Mouse (Mus musculus): ENCODE measurements around the gene Pik3c2g. TPM values are rescaled to one million over a fixed set of nuclear protein-coding genes. Genes with fewer than 3 reads are reported as not detected.

Gene Pik3c2g
- polyA plus RNA-seq, 1 experiment from 2014 or later: 0.57 TPM

DNA sequence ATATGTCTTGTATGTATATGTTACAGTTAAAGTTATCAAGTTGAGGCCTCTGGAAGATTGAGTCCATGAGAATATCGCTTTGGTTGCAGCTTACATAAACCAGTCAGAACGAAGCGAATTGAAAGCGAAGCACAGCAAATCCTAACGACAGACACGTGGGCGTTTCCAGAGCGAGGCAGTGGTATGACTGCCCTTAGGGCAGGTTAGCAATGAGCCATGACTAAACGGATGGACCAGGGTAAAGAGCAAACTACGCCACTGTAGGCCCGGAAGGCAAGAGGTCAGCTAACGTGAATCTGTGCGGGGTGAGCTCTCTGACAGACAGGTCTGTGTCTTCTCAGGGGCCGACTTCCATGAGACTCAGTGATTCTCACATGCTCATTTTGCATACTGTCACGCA lies 1.4 kb downstream of the Pik3c2g start:
- Histone ChIP-seq H3K4me3 (replicated peaks; ENCODE audit: low read depth, low read length) (no peak overlapping the region), H3K27ac (replicated peaks; ENCODE audit: low read depth, low read length) (no peak overlapping the region), H3K9ac (replicated peaks; ENCODE audit: low read length) (no peak overlapping the region), H3K36me3 (ENCODE audit: control insufficient read depth, insufficient read depth, low read length) (no peaks in the 10 kb centered on the region), H3K9me3 (ENCODE audit: control insufficient read depth, low read length) (no peaks in the 10 kb centered on the region), H3K4me2 (ENCODE audit: low read length) (no peak overlapping the region), H3K27me3 (ENCODE audit: control insufficient read depth, insufficient read depth, low read length) (no peaks in the 10 kb centered on the region), H3K4me1 (ENCODE audit: control insufficient read depth, insufficient read depth, low read length) (no peaks in the 10 kb centered on the region)
- 45% methylated on average over 15 of the region's 15 CpGs for WGBS
- DNase-seq (peak; percentile 38), ATAC-seq (ENCODE audit: low FRiP score, low TSS enrichment) (0 out of 2 replicates have a peak, but pooled peaks have one; percentile 24)

DNA sequence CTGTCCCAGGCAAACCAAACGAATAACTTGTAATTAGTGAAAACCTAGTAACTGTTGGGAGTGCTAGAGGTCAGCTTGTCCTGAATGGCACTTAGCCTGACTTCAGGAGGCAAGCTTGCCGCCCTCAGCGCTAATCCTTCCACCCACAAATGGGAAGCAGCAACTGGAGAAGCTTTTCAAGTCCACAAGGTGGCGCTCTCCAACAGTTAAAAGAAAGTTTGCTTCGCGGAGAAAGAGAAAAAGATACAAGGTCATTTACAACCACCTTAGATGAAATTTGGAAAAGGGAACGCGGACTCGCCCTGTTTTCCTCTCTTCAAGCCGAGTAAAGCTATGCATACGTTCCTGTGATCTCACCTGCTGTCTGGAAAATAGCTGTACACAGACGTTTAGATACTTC lies 2.3 kb downstream of the Pik3c2g start:
- H3K27me3 ChIP-seq (ENCODE audit: control insufficient read depth, insufficient read depth, low read length): no peaks in the 10 kb centered on the region
- no peak overlapping the region for H3K4me3 ChIP-seq (replicated peaks; ENCODE audit: low read depth, low read length)
- peak; percentile 58; the same call in 1 of the 2 replicates for ATAC-seq (ENCODE audit: low FRiP score, low TSS enrichment)
- no peak overlapping the region for H3K9ac ChIP-seq (replicated peaks; ENCODE audit: low read length)
- no peaks in the 10 kb centered on the region for H3K9me3 ChIP-seq (ENCODE audit: control insufficient read depth, low read length)
- peak; percentile 95 for DNase-seq
- no peaks in the 10 kb centered on the region for H3K4me1 ChIP-seq (ENCODE audit: control insufficient read depth, insufficient read depth, low read length)
- no peak overlapping the region for H3K4me2 ChIP-seq (ENCODE audit: low read length)
- H3K27ac ChIP-seq (replicated peaks; ENCODE audit: low read depth, low read length): no peak overlapping the region
- no peaks in the 10 kb centered on the region for H3K36me3 ChIP-seq (ENCODE audit: control insufficient read depth, insufficient read depth, low read length)
- 10% methylated on average over 12 of the region's 12 CpGs for WGBS

DNA sequence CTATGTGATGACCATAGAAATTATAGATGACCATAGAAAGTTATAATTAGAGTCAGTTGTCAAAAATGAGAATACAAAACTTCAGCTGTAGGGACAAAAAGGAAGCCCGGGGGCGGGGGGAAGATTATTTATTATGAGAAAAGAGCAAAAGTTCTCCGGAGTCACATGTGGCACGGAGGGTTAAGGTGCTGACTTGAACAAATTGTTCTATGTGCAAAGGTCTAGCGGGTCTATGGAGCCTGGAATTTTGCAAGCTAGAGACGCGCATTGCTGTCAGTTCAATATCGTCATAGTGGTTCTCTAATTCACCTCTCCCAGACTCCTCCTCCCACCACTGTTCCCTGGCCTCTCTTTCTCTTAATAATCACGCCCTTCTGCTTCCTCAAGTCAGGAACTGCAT lies 2.8 kb downstream of the Pik3c2g start:
- 62% methylated on average over 9 of the region's 9 CpGs for WGBS
- ATAC-seq (ENCODE audit: low FRiP score, low TSS enrichment): no peak

DNA sequence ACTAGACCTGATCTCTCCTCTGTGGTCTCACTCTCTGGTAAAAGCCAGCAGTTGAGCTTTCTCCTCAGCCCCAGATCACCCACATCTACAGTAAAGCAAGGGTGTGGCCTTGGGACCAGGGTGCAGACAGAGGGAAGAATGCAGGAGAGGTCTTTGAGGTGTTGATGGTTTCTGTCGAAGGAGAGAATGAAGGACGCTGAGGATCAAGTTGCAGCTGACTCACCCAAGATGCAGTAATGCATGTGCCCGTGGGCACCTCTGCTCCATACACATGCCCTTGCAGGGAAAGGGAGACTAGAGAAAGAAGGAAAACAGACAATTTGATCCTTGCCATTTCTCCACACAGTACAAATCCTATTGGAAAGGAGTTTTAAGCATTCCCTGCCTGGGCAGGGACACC lies 5.1 kb downstream of the Pik3c2g start:
- Histone ChIP-seq H3K27me3 (ENCODE audit: control insufficient read depth, insufficient read depth, low read length) (no peaks in the 10 kb centered on the region), H3K4me2 (ENCODE audit: low read length) (no peak overlapping the region), H3K9ac (replicated peaks; ENCODE audit: low read length) (no peak overlapping the region), H3K4me1 (ENCODE audit: control insufficient read depth, insufficient read depth, low read length) (no peaks in the 10 kb centered on the region), H3K4me3 (replicated peaks; ENCODE audit: low read depth, low read length) (no peak overlapping the region), H3K27ac (replicated peaks; ENCODE audit: low read depth, low read length) (no peak overlapping the region), H3K9me3 (ENCODE audit: control insufficient read depth, low read length) (no peaks in the 10 kb centered on the region), H3K36me3 (ENCODE audit: control insufficient read depth, insufficient read depth, low read length) (no peaks in the 10 kb centered on the region)
- DNase-seq: no peak
- WGBS: 64% methylated on average over 3 of the region's 3 CpGs
- ATAC-seq (ENCODE audit: low FRiP score, low TSS enrichment): no peak

More for the DNA sequence above, 2.8 kb downstream of the Pik3c2g start:
- H3K36me3 ChIP-seq (ENCODE audit: control insufficient read depth, insufficient read depth, low read length): no peaks in the 10 kb centered on the region
- no peak overlapping the region for H3K4me2 ChIP-seq (ENCODE audit: low read length)
- H3K27me3 ChIP-seq (ENCODE audit: control insufficient read depth, insufficient read depth, low read length): no peaks in the 10 kb centered on the region
- H3K4me1 ChIP-seq (ENCODE audit: control insufficient read depth, insufficient read depth, low read length): no peaks in the 10 kb centered on the region
- no peak overlapping the region for H3K4me3 ChIP-seq (replicated peaks; ENCODE audit: low read depth, low read length)
- no peak for DNase-seq
- H3K9me3 ChIP-seq (ENCODE audit: control insufficient read depth, low read length): no peaks in the 10 kb centered on the region
- no peak overlapping the region for H3K9ac ChIP-seq (replicated peaks; ENCODE audit: low read length)
- H3K27ac ChIP-seq (replicated peaks; ENCODE audit: low read depth, low read length): no peak overlapping the region

DNA sequence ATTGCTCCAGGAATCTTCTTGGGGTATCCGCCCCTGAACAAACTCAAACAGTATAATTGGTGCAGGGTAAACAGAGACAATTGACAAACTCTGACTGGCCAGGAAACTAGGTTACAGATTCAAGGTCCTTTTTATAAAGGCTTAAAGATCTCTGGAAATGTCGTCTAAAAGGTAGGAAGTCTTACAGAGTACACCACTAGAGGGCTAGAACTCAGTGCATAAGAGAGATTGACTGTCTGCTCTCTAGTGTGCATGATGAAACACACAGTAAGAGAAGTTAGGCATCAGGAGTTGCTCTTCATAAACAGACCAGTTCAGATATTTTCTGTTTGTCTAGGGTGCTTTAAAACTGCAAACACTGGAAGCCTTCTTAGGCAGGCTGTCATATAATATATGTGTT lies 9.4 kb downstream of the Pik3c2g start:
- H3K9ac ChIP-seq (replicated peaks; ENCODE audit: low read length): no peak overlapping the region
- H3K9me3 ChIP-seq (ENCODE audit: control insufficient read depth, low read length): no peaks in the 10 kb centered on the region
- no peak overlapping the region for H3K27ac ChIP-seq (replicated peaks; ENCODE audit: low read depth, low read length)
- H3K4me3 ChIP-seq (replicated peaks; ENCODE audit: low read depth, low read length): no peak overlapping the region
- WGBS: 54% methylated on average over 2 of the region's 2 CpGs
- no peaks in the 10 kb centered on the region for H3K36me3 ChIP-seq (ENCODE audit: control insufficient read depth, insufficient read depth, low read length)
- no peak overlapping the region for H3K4me2 ChIP-seq (ENCODE audit: low read length)
- H3K27me3 ChIP-seq (ENCODE audit: control insufficient read depth, insufficient read depth, low read length): no peaks in the 10 kb centered on the region
- H3K4me1 ChIP-seq (ENCODE audit: control insufficient read depth, insufficient read depth, low read length): no peaks in the 10 kb centered on the region
- no peak for ATAC-seq (ENCODE audit: low FRiP score, low TSS enrichment)
- DNase-seq: peak; percentile 62

DNA sequence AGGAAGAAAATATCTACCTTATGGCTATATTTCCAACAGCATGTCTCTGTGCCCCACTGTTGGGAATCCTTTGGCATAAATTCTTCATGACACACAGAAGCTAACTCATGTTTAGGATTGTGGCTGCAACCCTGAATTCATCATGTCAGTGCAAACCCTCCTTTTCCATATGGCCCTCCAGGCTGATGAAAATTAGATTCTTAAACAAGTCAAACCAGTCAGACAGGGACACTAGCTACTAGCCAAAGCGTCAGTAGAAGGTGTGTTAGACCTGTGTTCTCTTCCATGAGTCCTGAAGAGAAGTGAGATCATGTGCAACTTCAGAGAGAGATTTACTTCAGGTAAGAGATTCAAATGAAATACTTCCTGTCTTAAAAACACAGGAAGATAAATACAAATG lies 12.2 kb downstream of the Pik3c2g start:
- Histone ChIP-seq H3K27ac (replicated peaks; ENCODE audit: low read depth, low read length) (no peak overlapping the region), H3K4me3 (replicated peaks; ENCODE audit: low read depth, low read length) (no peak overlapping the region), H3K27me3 (ENCODE audit: control insufficient read depth, insufficient read depth, low read length) (no peaks in the 10 kb centered on the region), H3K36me3 (ENCODE audit: control insufficient read depth, insufficient read depth, low read length) (no peaks in the 10 kb centered on the region), H3K4me2 (ENCODE audit: low read length) (no peak overlapping the region), H3K9ac (replicated peaks; ENCODE audit: low read length) (no peak overlapping the region), H3K4me1 (ENCODE audit: control insufficient read depth, insufficient read depth, low read length) (no peaks in the 10 kb centered on the region), H3K9me3 (ENCODE audit: control insufficient read depth, low read length) (no peaks in the 10 kb centered on the region)
- DNase-seq: no peak
- ATAC-seq (ENCODE audit: low FRiP score, low TSS enrichment): no peak
- WGBS: 93% methylated on average over 1 of the region's 1 CpGs

DNA sequence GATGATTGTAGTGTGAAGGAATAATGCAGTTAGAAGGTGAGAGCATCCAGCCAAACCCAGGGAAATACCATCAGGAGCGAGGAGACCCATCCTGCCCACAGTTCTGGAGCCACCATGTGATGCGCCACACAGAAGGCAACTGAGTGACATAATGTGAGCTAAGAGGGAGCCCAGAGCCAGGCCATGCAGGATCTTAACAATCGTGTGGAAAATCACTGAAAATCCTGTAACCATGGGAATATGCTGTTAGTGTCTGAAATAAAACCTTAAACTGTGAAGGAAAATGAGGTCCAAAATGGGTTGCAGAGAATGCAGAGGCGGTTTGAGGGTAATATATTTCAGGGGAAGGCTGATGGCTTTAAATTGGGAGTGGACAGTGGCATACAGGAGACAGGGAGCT lies 31.8 kb downstream of the Pik3c2g start:
- no peak for DNase-seq
- WGBS: 86% methylated on average over 4 of the region's 4 CpGs
- no peak overlapping the region for H3K27ac ChIP-seq (replicated peaks; ENCODE audit: low read depth, low read length)
- H3K9me3 ChIP-seq (ENCODE audit: control insufficient read depth, low read length): no peaks in the 10 kb centered on the region
- H3K36me3 ChIP-seq (ENCODE audit: control insufficient read depth, insufficient read depth, low read length): no peaks in the 10 kb centered on the region
- H3K9ac ChIP-seq (replicated peaks; ENCODE audit: low read length): no peak overlapping the region
- no peak overlapping the region for H3K4me2 ChIP-seq (ENCODE audit: low read length)
- no peaks in the 10 kb centered on the region for H3K27me3 ChIP-seq (ENCODE audit: control insufficient read depth, insufficient read depth, low read length)
- H3K4me1 ChIP-seq (ENCODE audit: control insufficient read depth, insufficient read depth, low read length): no peaks in the 10 kb centered on the region
- no peak overlapping the region for H3K4me3 ChIP-seq (replicated peaks; ENCODE audit: low read depth, low read length)
- ATAC-seq (ENCODE audit: low FRiP score, low TSS enrichment): no peak

DNA sequence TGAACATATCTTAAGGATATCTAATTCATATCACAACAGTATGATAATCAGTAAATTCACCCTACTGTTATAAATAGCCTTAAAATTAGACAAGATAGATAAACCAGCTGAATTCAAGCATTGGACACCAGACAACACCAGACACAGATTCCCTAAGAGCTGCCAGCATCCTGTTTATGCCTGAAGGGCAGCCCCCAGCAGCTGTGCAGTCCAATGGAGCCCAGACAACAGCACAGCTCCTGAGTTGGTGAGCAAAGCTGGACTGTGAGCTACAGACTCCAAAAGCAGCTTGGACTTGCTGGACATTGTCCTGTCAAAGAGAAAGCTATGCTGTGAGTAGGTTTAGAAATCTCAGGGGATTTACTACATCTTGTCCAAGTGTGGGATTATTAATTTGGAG lies 37.7 kb downstream of the Pik3c2g start:
- H3K9ac ChIP-seq (replicated peaks; ENCODE audit: low read length): no peak overlapping the region
- ATAC-seq (ENCODE audit: low FRiP score, low TSS enrichment): no peak
- H3K9me3 ChIP-seq (ENCODE audit: control insufficient read depth, low read length): no peaks in the 10 kb centered on the region
- no peak overlapping the region for H3K4me3 ChIP-seq (replicated peaks; ENCODE audit: low read depth, low read length)
- no peak overlapping the region for H3K27ac ChIP-seq (replicated peaks; ENCODE audit: low read depth, low read length)
- no peak overlapping the region for H3K4me2 ChIP-seq (ENCODE audit: low read length)
- H3K4me1 ChIP-seq (ENCODE audit: control insufficient read depth, insufficient read depth, low read length): no peaks in the 10 kb centered on the region
- H3K36me3 ChIP-seq (ENCODE audit: control insufficient read depth, insufficient read depth, low read length): no peaks in the 10 kb centered on the region
- H3K27me3 ChIP-seq (ENCODE audit: control insufficient read depth, insufficient read depth, low read length): no peaks in the 10 kb centered on the region
- no peak for DNase-seq

DNA sequence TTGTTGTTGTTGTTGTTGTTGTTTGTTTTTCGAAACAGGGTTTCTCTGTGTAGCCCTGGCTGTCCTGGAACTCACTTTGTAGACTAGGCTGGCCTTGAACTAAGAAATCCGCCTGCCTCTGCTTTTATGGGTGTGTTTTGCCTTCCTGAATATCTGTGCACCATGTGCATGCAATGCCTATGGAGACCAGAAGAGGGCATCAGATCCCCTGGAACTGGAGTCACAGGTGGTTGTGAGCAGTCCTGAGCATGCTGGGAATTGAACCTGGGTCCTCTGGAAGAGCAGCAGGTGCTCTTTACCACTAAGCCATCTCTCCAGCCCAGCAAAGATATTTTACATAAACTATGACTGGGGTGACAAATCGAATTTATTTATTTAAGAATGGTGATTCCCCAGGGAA lies 47.5 kb downstream of the Pik3c2g start:
- Histone ChIP-seq H3K4me3 (replicated peaks; ENCODE audit: low read depth, low read length) (no peak overlapping the region), H3K4me2 (ENCODE audit: low read length) (no peak overlapping the region), H3K9ac (replicated peaks; ENCODE audit: low read length) (no peak overlapping the region), H3K36me3 (ENCODE audit: control insufficient read depth, insufficient read depth, low read length) (no peaks in the 10 kb centered on the region), H3K9me3 (ENCODE audit: control insufficient read depth, low read length) (no peaks in the 10 kb centered on the region), H3K4me1 (ENCODE audit: control insufficient read depth, insufficient read depth, low read length) (no peaks in the 10 kb centered on the region), H3K27me3 (ENCODE audit: control insufficient read depth, insufficient read depth, low read length) (no peaks in the 10 kb centered on the region), H3K27ac (replicated peaks; ENCODE audit: low read depth, low read length) (no peak overlapping the region)
- DNase-seq (no peak), ATAC-seq (ENCODE audit: low FRiP score, low TSS enrichment) (no peak)
- 88% methylated on average over 3 of the region's 3 CpGs for WGBS
